Mouse (Mus musculus) forebrain, embryonic 10.5 days (tissue): ENCODE results near the gene Zfp3. TPM values are rescaled to one million over a fixed set of nuclear protein-coding genes. Genes with fewer than 3 reads are reported as not detected.

Experiments used
- DNase-seq: peaks from one replicate; pipeline ENCODE4 v3.0.0-alpha.2; 2017; ENCODE audit warnings: low spot score; ENCODE audit errors: extremely low spot score
- H3K27ac ChIP-seq: fragments of 300-500 bp; sonication (generic); 2 replicates; pipeline ENCODE4 v1.5.1; 2016; ENCODE audit warnings: mild to moderate bottlenecking
- H3K27me3 ChIP-seq: fragments of 300-500 bp; sonication (generic); 2 replicates; pipeline ENCODE4 v1.6.1; 2016; ENCODE audit warnings: mild to moderate bottlenecking; ENCODE audit not compliant: poor library complexity, severe bottlenecking
- H3K36me3 ChIP-seq: fragments of 300-500 bp; sonication (generic); replicated peaks from 2 replicates; pipeline ENCODE4 v1.6.1; 2016; ENCODE audit warnings: mild to moderate bottlenecking, moderate library complexity
- H3K4me1 ChIP-seq: fragments of 300-500 bp; sonication (generic); 2 replicates; pipeline ENCODE4 v1.6.1; 2016
- H3K4me3 ChIP-seq: fragments of 300-500 bp; sonication (generic); 2 replicates; pipeline ENCODE4 v1.5.1; 2016; ENCODE audit warnings: mild to moderate bottlenecking, moderate library complexity
- H3K9me3 ChIP-seq: fragments of 300-500 bp; sonication (generic); 2 replicates; pipeline ENCODE4 v1.6.1; 2016; ENCODE audit warnings: mild to moderate bottlenecking, moderate library complexity
- WGBS: fragments of 180-500 bp; shearing (Covaris S2); methylation state at CpG from one replicate; pipeline ENCODE4 v1.1.7; 2016; 5-methylcytosine and 5-hydroxymethylcytosine counted together
- polyA plus RNA-seq: library from polyadenylated mRNA; unstranded; fragments of >200 nt; fragmentation: Nextera tagmentation; extraction: Ambion mirVana; gene quantifications from 2 replicates; pipeline ENCODE4 v1.2.1, GENCODE M21; 2016

Zfp3 gene
- polyA plus RNA-seq, 1 experiment from 2014 or later: 7.4 TPM

DNA sequence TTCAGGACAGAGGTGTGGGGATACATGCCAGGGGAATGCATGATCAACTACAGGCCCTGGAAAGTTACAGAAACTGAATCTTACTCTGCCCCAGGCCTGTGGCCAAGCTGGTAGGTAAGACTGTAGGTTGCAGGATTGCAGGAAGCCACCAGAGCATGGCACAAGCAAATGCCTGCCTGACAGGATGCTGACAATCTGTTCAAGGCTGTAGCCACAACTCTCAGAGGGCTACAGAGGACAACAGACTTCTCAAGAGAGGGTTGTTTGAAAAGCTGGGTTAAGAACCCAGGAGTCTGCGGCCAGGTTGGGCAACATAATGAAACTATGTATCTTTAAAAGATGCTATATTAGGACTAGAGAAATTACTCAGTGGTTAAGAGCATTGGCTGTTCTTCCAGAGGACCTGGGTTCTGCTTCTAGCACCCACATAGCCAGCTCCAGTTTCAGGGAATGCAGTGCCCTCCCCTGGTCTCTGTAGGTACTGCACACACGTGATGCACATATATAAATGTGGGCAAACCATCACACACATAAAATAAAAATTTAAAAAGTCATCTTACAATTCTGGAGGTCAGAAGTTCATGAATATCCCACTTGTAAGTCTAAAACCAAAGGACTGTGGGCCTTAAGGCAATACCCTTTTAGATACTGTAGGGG lies 38.3 kb downstream of the Zfp3 start:
- no peak for DNase-seq
- no peaks in the 10 kb centered on the region for H3K9me3 ChIP-seq
- no peak overlapping the region for H3K4me3 ChIP-seq
- no peak overlapping the region for H3K27ac ChIP-seq
- H3K27me3 ChIP-seq: no peaks in the 10 kb centered on the region
- H3K36me3 ChIP-seq: no peaks in the 10 kb centered on the region
- H3K4me1 ChIP-seq: no peaks in the 10 kb centered on the region
- WGBS: 88% methylated on average over 2 of the region's 2 CpGs

DNA sequence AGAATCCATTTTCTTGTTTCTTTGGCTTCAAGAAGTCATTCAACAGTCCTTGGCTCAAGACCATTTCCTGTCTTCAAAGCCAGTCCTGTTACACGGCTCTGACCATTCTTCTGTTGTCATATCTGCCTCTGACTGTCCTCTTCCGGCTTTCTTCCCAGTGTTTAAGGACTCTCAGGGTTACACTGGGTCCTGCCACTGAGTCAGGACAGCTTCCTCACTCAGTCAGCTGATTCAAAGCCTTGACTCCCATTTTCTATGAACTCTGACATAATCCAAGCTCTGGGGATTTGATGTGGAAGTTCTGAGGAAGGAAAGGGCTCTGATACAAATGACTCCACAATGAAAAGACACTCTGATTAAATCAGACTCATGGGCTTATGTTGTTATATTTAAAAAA lies 38.9 kb downstream of the Zfp3 start:
- no peaks in the 10 kb centered on the region for H3K9me3 ChIP-seq
- H3K27ac ChIP-seq: no peak overlapping the region
- no peaks in the 10 kb centered on the region for H3K36me3 ChIP-seq
- no peak for DNase-seq
- H3K27me3 ChIP-seq: no peaks in the 10 kb centered on the region
- H3K4me3 ChIP-seq: no peak overlapping the region
- 84% methylated on average over 2 of the region's 2 CpGs for WGBS
- no peaks in the 10 kb centered on the region for H3K4me1 ChIP-seq

DNA sequence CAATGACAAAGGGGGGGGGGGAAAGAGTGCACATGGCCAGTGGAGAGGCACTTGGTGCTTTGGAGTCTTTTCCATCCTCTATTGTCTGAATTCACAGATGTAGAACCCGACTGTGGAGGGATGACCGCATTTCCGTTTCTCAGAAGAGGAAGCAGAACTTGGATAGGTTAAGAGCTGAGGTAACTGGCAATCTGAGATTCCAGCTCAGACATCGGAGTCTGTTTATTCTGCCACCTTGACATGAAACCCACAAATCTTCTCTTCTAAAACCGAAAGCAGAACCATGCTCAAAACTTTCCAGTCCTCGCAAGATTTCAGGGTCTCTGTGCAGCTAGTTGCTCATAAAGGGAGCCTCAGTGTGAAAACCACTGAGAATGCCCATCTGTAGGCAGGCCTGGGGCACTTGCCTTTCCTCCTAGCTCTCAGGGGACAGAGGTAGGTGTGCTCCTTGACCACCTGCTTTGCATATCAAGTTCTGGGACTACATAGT lies 39.7 kb downstream of the Zfp3 start:
- DNase-seq: no peak
- Histone ChIP-seq H3K36me3 (no peaks in the 10 kb centered on the region), H3K4me1 (no peaks in the 10 kb centered on the region; the same call in 1 of the 2 replicates), H3K27ac (no peak overlapping the region), H3K9me3 (no peaks in the 10 kb centered on the region), H3K4me3 (no peak overlapping the region), H3K27me3 (no peaks in the 10 kb centered on the region)
- WGBS: 90% methylated on average over 6 of the region's 6 CpGs

DNA sequence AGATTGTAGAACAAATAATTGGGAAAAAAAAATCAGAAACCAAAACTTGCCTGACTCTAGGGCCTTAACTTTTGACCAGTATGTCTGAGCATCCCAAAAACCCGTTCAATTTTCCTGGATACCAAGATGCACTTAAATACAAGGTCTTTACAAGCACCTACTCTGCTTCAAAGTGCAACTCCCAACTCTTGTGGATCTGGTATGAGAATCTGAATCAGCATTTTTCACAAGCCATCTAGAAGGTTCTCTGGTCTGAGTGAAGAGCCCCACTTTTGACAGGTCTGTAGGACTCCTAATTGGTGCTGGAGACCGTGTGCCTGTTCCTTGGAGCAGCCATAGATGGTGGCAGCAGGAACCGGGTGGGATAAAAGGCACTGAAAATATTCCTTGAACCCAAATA lies 40.4 kb downstream of the Zfp3 start:
- Histone ChIP-seq H3K36me3 (no peaks in the 10 kb centered on the region), H3K4me3 (no peak overlapping the region), H3K27me3 (no peaks in the 10 kb centered on the region), H3K27ac (no peak overlapping the region), H3K9me3 (no peaks in the 10 kb centered on the region), H3K4me1 (no peaks in the 10 kb centered on the region; the same call in 1 of the 2 replicates)
- DNase-seq: no peak
- 91% methylated on average over 3 of the region's 3 CpGs for WGBS

DNA sequence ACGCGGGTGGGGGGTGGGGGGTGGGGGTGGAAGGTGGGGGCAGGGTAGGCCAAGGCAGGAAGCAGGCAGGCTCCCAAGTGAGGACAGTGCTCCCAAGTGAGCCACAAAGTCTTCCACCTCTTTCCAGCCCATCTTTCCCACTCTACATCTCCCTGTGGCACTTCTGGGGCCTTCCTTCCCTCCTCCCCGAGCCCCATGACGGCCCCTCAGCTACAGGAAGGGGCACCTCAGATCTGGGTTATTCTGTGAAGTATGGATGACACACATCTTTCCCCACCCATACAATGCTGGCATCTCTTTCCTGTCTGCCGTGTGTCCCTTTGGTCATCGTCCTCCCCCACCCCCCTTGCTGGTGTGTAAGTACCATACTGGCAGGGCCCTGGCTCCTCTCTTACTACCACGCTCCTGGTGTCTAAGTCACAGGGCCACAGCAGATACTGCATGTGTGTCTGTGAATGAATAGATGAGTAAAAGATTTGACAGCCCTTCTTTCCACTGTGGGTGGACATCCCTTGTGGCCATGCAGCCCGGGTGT lies 41.7 kb downstream of the Zfp3 start:
- Histone ChIP-seq H3K4me3 (no peak overlapping the region), H3K4me1 (no peaks in the 10 kb centered on the region; the same call in 1 of the 2 replicates), H3K27me3 (no peaks in the 10 kb centered on the region), H3K9me3 (no peaks in the 10 kb centered on the region), H3K27ac (peak overlapping the region; percentile 20; the same call in 1 of the 2 replicates), H3K36me3 (no peaks in the 10 kb centered on the region)
- WGBS: 82% methylated on average over 8 of the region's 8 CpGs
- no peak for DNase-seq

DNA sequence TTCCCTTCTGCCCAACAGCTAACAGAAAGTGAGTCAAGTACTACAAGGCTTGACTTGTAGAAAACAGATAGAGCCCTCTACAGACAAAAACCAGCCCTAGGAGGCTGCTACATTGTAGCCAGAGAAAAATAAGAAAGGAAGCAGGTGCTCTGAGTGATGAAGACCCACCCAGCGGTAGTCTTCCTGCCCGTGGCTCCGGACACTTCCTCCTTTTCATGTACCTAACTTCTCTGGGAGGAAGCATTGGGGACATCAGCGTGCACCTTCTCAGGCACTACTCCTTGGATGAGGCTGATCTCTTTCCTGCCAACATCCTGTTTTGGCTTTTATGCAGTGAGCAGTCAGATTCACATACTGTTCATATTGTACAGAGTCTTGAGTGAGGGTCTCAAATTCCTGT lies 42.7 kb downstream of the Zfp3 start:
- WGBS: 93% methylated on average over 4 of the region's 4 CpGs
- H3K27ac ChIP-seq: no peak overlapping the region
- H3K4me3 ChIP-seq: no peak overlapping the region
- H3K36me3 ChIP-seq: no peaks in the 10 kb centered on the region
- H3K27me3 ChIP-seq: no peaks in the 10 kb centered on the region
- no peaks in the 10 kb centered on the region for H3K9me3 ChIP-seq
- DNase-seq: no peak
- no peaks in the 10 kb centered on the region; the same call in 1 of the 2 replicates for H3K4me1 ChIP-seq

DNA sequence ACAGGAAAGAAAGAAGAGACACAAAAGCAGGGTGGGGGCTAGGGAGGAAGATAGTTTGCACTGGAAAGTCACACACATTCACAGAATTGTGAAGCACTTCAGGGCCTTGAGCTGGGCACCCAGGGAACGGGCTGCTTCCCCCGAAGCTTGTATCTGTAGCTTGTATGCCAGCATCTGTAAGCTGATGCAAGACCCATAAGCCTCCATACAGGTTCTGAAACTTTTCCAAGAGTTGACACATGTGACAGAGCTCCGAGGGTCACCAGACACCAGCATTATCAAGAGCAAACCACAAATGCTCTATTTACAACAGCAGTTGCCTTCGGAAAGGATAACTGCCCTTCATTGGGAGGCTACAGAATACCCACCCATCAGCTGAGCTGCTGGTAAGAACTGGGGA lies 43.6 kb downstream of the Zfp3 start:
- WGBS: 91% methylated on average over 4 of the region's 4 CpGs
- Histone ChIP-seq H3K4me1 (no peaks in the 10 kb centered on the region; the same call in 1 of the 2 replicates), H3K27me3 (no peaks in the 10 kb centered on the region), H3K9me3 (no peaks in the 10 kb centered on the region), H3K36me3 (no peaks in the 10 kb centered on the region), H3K4me3 (no peak overlapping the region), H3K27ac (no peak overlapping the region)
- DNase-seq: no peak

DNA sequence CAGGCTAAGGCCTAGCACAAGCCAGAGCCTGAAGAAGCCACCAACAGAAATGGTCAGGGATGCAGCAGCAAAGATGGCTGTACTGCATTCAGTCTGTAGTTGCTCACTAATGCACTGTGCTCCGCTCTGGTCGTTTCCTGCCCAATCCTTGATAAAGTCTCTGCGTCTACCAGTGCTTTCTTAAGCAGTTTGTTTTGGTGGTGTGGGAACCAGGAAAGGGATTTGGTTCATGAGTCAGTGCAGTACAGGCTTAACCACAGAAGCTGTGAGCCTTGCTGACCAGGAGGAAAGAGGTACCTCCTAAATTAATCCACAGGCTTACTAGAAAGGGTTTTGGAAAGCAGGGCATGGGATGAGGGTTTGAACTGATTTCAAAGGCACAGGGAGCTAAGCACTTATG lies 44.1 kb downstream of the Zfp3 start:
- Histone ChIP-seq H3K27me3 (no peaks in the 10 kb centered on the region), H3K4me1 (no peaks in the 10 kb centered on the region; the same call in 1 of the 2 replicates), H3K27ac (no peak overlapping the region), H3K36me3 (no peaks in the 10 kb centered on the region), H3K4me3 (no peak overlapping the region), H3K9me3 (no peaks in the 10 kb centered on the region)
- DNase-seq: no peak
- WGBS: 82% methylated on average over 3 of the region's 3 CpGs

DNA sequence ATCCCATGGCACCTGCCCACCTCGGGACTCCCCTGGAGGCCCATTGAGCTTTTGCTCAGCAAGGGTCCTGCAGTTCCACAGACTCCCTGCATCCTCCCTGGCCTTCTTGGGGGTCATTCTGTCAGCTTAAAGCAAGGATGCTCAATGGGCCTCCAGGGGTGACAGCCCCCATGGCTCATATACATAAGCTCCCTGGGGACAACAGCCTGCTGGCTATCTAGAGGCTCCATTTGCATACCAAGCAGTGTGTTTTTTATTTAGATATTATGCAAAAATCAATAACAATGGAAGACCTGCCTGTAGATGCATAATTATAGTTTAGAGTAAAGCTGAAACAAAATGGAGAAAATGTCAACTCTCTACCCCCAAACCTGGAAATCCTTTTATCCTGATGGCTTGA lies 45.0 kb downstream of the Zfp3 start:
- 28% methylated on average over 1 of the region's 1 CpGs for WGBS
- DNase-seq: no peak
- H3K9me3 ChIP-seq: no peaks in the 10 kb centered on the region

DNA sequence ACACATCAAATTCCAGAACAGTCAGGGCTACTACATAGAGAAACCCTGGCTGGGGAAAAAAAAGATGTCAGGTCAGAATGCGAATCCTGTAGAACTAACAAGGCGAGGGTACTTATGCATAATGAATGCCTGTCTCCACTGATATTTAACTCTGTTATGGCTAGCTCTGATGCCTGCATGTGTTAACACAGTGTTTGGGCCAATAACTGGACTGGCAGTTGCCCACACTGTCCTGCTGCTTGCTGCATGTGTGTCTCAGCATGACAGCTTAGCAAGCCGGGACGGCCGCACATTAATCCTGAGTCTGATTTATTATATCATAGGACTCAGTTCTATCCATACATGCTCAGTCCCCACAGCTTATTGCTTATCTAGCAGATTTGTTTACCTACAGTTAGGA lies 47.0 kb downstream of the Zfp3 start:
- Histone ChIP-seq H3K4me1 (no peaks in the 10 kb centered on the region; the same call in 1 of the 2 replicates), H3K4me3 (no peak overlapping the region), H3K36me3 (no peaks in the 10 kb centered on the region), H3K27ac (no peak overlapping the region), H3K9me3 (no peaks in the 10 kb centered on the region), H3K27me3 (no peaks in the 10 kb centered on the region)
- 86% methylated on average over 5 of the region's 5 CpGs for WGBS
- DNase-seq: no peak

More for the DNA sequence above, 45.0 kb downstream of the Zfp3 start:
- Histone ChIP-seq H3K27me3 (no peaks in the 10 kb centered on the region), H3K36me3 (no peaks in the 10 kb centered on the region), H3K4me3 (no peak overlapping the region), H3K27ac (no peak overlapping the region), H3K4me1 (no peaks in the 10 kb centered on the region; the same call in 1 of the 2 replicates)

DNA sequence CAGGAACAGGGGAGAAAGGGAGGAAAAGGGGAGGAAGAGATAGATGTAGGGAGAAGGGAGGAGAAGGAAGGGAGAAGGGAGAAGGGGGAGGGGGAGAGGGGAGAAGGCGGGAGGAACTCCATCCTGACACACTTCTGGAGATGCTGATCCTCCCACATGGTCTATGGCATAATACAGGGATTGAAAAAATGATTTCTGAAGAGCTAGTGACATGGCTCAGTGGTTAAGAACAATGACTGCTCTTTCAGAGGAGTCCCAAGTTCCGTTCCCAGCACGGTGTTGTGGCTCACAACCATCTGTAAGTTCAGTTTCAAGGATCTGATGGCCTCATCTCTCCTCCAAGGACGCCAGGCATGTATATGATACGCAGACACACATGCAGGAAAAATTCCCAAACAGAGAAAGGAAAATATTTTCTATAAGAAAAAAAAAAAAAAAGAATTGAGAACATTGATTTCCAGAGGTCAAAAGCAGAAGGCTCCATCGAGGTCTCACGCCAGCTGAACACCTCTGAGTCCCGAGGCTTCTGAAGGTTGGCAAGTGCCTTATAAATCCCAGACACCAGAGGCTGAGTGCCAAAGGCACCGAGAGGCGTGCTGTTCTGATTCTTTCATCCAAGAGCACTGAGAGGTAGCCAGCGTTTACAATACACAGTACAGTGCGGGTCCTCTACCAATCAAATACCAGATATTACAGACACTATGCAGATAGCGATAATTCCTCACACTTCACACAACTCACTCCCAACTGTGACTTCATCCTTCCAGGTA lies 47.6 kb downstream of the Zfp3 start:
- WGBS: 81% methylated on average over 13 of the region's 13 CpGs
- H3K27ac ChIP-seq: no peak overlapping the region
- no peaks in the 10 kb centered on the region for H3K9me3 ChIP-seq
- no peaks in the 10 kb centered on the region; the same call in 1 of the 2 replicates for H3K4me1 ChIP-seq
- H3K27me3 ChIP-seq: no peaks in the 10 kb centered on the region
- H3K4me3 ChIP-seq: no peak overlapping the region
- no peaks in the 10 kb centered on the region for H3K36me3 ChIP-seq
- DNase-seq: no peak

DNA sequence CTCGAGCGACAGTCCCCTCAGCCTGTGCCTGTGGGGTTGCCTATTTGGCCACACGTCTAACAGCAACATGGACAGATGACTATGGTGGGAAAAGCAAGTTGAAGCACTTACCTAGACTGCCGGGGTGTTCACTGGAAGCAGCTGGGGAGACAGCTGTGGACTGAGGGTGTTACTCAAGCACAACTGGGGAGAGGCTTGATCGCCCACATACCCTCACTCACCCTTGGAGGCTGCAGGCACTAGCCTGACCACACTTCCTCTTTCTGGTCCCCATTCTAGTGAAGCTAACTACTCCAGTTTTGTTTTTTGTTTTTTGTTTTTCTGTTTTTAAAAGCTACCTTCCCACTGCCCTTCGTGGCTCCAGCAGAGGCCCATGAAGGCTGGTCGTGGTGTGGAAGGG lies 48.4 kb downstream of the Zfp3 start, which contains the start of gene Scimp:
Gene Scimp (minus strand): TSS at position 222 of the 400 bp plus-strand sequence.
- Histone ChIP-seq H3K27me3 (no peaks in the 10 kb centered on the region), H3K27ac (no peak within 1 kb of the TSS), H3K36me3 (no peaks in the 10 kb centered on the region), H3K9me3 (no peaks in the 10 kb centered on the region), H3K4me1 (no peaks in the 10 kb centered on the region; the same call in 1 of the 2 replicates), H3K4me3 (no peak within 1 kb of the TSS)
- WGBS: 87% methylated on average over 7 of the region's 7 CpGs
- no peak for DNase-seq

DNA sequence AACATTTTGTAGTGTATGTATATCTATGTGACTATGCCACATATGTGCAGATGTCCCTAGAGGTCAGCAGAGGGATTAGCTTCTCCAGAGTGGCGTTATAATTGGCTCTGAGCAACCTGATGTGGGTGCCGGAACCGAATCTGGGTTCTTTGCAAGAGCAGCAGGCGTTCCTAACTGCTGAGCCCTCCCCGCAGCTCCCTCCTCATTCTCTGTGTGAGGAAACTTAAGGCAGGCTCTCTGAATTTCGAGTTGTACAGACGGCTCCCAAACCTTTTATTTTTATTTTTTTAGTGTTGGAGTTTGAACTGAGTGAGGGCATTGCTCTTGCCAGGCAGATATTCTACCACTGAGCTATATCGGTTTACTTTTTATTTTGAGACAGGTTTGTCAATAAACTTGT lies 51.1 kb downstream of the Zfp3 start:
- no peak overlapping the region for H3K4me3 ChIP-seq
- no peaks in the 10 kb centered on the region; the same call in 1 of the 2 replicates for H3K4me1 ChIP-seq
- no peaks in the 10 kb centered on the region for H3K36me3 ChIP-seq
- no peaks in the 10 kb centered on the region for H3K9me3 ChIP-seq
- no peak for DNase-seq
- 87% methylated on average over 8 of the region's 8 CpGs for WGBS
- H3K27me3 ChIP-seq: no peaks in the 10 kb centered on the region
- no peak overlapping the region for H3K27ac ChIP-seq
